Mouse (Mus musculus): ENCODE data around the gene Gm3752. TPM values are rescaled to one million over a fixed set of nuclear protein-coding genes. Genes with fewer than 3 reads are reported as not detected.
A peak's percentile ranks its signal among the peaks of the same experiment; 100 is the strongest.
"Not testable (repeated sequence)": the region's sequence is repeated elsewhere in the genome, so short reads cannot be mapped to it uniquely, and the experiment has no call there.

The Gm3752 gene
- total RNA-seq (2021) = 1 to 10 TPM; 2.6 to 2.9 TPM
- long read RNA-seq, partial matches to known transcripts = 0 of 6 reads
- long read RNA-seq, other reads (novel, unspliced or antisense) = 6 of 6 reads

DNA sequence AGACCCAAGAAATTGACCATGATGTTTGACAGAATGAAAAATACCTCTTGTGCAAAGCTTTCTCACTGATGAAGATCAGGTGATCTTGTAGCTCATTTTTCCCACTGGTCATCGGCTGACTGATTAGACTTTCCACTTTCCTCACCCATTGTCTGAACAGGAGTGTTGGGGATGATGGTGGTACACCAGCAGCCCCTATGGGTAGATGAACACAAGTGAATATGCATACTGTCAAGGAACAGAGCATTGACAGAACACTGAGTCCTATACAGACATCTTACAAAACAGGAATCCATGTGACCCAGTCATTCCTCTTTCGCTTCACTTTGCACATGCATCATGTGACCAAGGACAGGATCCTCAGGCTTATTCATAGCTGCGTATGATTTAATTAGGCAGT is at the start of gene Gm3752:
Gene Gm3752, minus strand, starts transcription at position 101 of the 400 bp plus-strand sequence.
- not testable (repeated sequence) for DNase-seq (ENCODE audit: low spot score in 2 of 2)

DNA sequence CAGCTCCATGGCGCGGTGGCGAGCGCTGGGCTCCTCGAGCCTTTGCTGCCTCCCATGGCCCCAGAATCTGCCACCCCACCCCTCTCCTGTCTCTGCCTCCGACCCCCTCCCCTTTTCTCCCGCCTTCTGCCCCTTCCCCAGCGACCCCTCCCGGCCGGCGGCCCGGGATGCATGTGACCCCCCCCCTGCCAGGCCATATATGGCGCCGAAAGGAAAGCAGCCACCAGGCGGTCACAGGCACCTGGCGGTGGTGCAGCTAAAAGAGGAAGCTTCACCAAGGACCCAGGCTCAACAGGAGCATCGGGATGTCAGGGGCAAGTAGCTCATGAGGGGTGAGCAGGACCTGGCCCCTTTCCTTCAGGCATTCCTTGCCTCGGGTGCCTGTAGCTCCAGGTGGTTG is 5.2 kb upstream of the Gm3752 start:
- peak in 1 of 2 experiments; percentile 12 for DNase-seq (ENCODE audit: low spot score in 2 of 2)

DNA sequence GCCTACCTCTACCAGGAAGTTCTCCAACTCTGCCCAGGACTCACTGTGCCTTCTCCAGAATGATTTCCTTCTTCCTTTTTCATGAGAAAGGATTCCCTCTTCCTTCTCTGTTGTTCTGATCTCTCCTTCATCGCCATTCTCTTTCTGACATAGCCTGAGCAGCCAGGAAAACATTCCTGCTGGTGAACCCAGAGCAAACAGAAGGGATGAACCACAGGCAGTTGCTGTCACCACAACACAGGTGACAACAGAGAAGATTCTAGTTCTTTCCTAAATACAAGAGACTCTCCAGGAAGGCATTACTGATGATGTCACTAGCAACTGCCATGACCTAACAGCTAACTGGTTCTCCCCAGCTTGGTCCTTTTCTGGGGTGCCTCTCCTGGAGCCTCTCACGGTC is 32.7 kb downstream of the Gm3752 start, which contains the start of gene Gm3755:
Gene Gm3755, minus strand, starts transcription at position 101 of the 400 bp plus-strand sequence.
- DNase-seq (ENCODE audit: low spot score in 2 of 2) = not testable (repeated sequence)

DNA sequence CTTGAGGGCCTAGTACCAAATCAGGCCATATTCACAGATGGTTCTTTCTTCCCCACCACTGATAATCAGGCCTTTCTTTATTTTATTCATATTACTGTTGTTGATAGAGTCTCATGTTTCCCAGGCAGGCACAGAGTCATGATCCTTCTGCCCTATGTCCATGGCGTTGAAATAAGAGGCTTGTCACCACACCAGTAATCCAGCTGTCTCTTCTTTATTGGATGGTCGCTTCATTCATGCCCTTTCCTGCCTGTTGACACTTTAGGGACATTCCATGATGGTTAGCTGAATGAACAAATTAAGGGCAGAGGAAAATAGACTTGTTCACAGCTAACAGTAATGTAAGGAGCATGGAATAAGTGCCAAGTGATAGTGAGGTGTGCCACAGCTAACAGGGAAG is 61.1 kb downstream of the Gm3752 start:
- peak in 1 of 2 experiments; percentile 2 for DNase-seq (ENCODE audit: low spot score in 2 of 2)

Other genes starting within 250 kb of the Gm3752 start
- gene Gm3727, start 219.0 kb downstream of the Gm3752 start, total RNA-seq (2021) = not detected
- gene Gm3739, start 168.7 kb downstream of the Gm3752 start, total RNA-seq (2021) = 1 to 10 TPM; 1.4 to 1.5 TPM
- not detected for gene Gm5797, start 151.4 kb downstream of the Gm3752 start, total RNA-seq (2021)
- gene Gm8374, start 118.6 kb downstream of the Gm3752 start, total RNA-seq (2021) = not detected
- under 1 TPM in 1 of 2 experiments, not detected in 1; 0.37 TPM for gene Gm3755, start 32.8 kb downstream of the Gm3752 start, total RNA-seq (2021)
- 10 to 100 TPM; 10.5 to 17.0 TPM for gene Gm3558, start 84.8 kb upstream of the Gm3752 start, total RNA-seq (2021)
- not detected for gene Gm10338, start 111.8 kb upstream of the Gm3752 start, total RNA-seq (2021)
- not detected for gene Gm10128, start 160.2 kb upstream of the Gm3752 start, total RNA-seq (2021)

Measured in layer of hippocampus, postnatal 10 days (tissue).